Mouse (Mus musculus): ENCODE results near the gene Vmn1r211.
"Not testable (repeated sequence)": the region's sequence is repeated elsewhere in the genome, so short reads cannot be mapped to it uniquely, and the experiment has no call there.

The Vmn1r211 gene

DNA sequence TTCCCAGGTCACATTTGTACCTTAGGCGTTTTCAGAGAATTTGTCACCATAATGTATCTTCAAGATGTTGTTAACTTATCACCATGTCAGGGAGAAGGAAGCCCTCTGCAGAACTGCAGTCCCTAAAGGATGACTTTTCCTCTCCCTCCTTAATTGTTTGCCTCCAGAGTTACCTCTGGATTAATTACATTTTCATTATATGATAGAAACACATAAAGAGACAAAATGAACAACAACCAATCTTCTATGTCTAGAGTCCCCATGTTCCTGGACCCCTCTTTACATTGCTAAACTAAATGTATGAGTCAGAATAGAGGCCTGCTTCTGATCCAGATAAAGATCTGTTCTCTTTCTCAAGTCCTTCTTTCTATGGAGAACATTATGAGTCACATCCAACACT, at the start of gene Vmn1r211:
Gene Vmn1r211, minus strand, starts transcription at position 101 of the 400 bp plus-strand sequence.
- DNase-seq (ENCODE audit: low read depth) = peak; percentile 0

DNA sequence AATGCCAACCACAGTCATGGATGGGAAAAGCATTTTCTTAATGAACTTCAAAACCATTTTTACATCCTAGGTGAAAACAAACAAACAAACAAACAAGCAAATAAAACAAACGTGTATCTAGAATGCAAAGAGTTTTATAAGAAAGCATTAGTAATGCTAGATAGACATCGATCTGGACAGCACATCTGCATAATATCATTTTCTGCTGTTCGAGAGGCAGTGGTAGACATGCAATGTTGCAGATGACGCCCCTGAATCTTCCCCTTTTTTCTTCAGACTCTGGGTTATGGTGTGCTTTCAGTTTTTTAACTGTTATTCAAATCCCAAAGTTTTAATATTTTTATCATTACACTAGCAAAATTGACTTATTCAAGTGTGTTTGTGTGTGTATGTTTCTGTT, 26.7 kb upstream of the Vmn1r211 start, which contains the start of gene Vmn1r212:
Gene Vmn1r212, minus strand, starts transcription at position 101 of the 400 bp plus-strand sequence.
- no peak for DNase-seq (ENCODE audit: low read depth)

DNA sequence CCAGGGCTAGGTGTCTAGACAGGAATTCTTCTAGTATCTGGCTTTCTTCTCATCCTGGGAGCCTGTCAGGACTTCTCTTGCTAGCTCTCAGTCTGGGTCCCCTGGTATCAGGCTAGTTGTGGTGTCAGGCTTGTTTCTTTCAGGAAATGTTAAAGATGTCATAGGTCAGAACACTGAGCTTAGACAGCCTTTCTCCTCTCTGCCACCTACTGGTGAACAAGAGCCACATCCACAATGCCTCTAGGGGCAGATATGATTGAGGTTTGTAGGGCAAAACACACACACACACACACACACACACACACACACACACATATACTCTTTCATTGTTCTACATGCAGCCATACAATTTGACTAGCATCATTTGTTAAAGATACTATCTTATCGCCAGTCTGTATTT, 21.9 kb upstream of the Vmn1r211 start:
- DNase-seq (ENCODE audit: low read depth) = peak; percentile 12

- DNase-seq (ENCODE audit: low read depth) = no peak
Measured at GRCm38 (mm10) chr13:22854760-22855159, 2.6 kb downstream of the Vmn1r211 start.

DNA sequence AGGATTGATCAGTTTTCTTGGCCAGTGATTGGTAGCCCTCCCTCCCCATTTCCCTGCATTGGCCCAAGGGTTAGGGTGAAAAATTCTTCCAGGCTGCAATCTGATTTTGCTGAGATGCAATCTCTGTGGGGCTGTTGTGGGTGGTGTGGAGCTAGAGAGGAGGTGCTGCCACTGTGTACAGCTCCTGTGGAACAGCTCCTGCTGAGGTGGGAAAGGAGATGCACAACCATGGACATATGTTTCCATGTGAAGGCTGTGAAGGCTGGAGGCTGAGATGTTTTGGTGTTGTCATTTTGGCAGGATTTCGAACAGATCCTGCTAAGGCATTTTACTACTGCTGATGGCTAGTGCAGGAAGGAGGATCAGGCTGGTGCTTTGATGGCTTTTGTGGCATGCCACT, 10.6 kb downstream of the Vmn1r211 start:
- DNase-seq (ENCODE audit: low read depth) = no peak

- not testable (repeated sequence) for DNase-seq (ENCODE audit: low read depth)
Measured at GRCm38 (mm10) chr13:22844304-22844703, 13.1 kb downstream of the Vmn1r211 start.

GRCm38 (mm10) chr13:22831248-22831647, 26.1 kb downstream of the Vmn1r211 start, which contains the start of gene Vmn1r210:
Gene Vmn1r210 (minus strand): TSS chr13:22831348.
- no peak for DNase-seq (ENCODE audit: low read depth)

- not testable (repeated sequence) for DNase-seq (ENCODE audit: low read depth)
Measured at GRCm38 (mm10) chr13:22829395-22829794, 28.0 kb downstream of the Vmn1r211 start.

DNA sequence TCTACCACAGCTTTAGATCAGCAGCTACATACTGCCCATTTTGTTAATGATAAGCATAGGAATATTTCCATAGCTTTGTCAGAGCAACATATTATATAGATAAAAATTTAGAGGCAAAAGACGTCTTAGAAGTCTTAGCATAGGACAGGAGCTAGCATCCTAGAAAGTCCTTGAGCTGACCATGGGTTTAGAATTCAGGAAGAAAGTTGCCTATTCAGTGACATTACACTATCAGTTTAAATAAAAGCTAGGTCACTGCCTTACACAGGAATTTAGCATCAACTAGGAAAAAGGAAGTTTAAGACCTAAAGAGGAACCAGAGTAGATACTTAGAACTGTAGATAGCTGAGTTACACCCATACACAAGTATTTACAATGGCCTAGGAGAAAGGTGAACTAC, 35.8 kb downstream of the Vmn1r211 start:
- DNase-seq (ENCODE audit: low read depth) = not testable (repeated sequence)

DNA sequence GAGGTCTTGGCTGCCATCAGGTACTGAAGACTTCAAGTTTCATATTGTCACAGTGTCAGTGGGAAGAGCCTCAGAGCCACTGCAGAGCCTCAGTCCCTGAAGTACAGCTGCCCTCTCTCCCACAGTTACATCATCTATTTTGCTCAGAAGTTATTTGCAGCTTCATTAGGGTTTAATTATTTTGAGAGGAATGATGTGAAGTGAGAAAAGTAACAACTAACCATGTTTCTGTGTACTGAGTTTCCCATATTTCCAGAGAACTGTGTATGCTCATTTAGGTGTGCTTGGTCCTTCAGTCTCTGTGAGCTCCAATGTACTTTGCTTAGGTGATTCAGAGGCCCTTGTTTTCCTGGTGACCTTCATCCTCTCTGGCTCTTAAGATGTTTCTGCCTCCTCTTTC, 47.8 kb downstream of the Vmn1r211 start, which contains the start of gene Vmn1r209:
Gene Vmn1r209, minus strand, starts transcription at position 101 of the 400 bp plus-strand sequence.
- not testable (repeated sequence) for DNase-seq (ENCODE audit: low read depth)
